Comparison of ENCODE assay signal across 15 mouse cellular contexts in genomic region chr8:47026841-47027490, GRCm38 (mm10). TPM values are rescaled to one million over a fixed set of nuclear protein-coding genes. Genes with fewer than 3 reads are reported as not detected.
"Had no signal": no experiment of that assay in that cellular context is flagged by ENCODE, and none has a peak within 500 bp of the region (broad histone marks: within the 10 kb centered on the region; RNA-seq: fewer than 3 reads in every experiment).

No protein-coding gene starts in this region.

- H3K9ac ChIP-seq: limb, embryonic 15.5 days; liver, embryonic 12.5 days; lung, embryonic 14.5 days; midbrain, embryonic 12.5 days; neural tube, embryonic 13.5 days; stomach, embryonic 15.5 days had no signal

- H3K27me3 ChIP-seq: liver, embryonic 12.5 days; neural tube, embryonic 13.5 days; stomach, embryonic 15.5 days had no signal

- H3K4me1 ChIP-seq: limb, embryonic 15.5 days; liver, embryonic 12.5 days; stomach, embryonic 15.5 days had no signal

- H3K4me2 ChIP-seq: limb, embryonic 15.5 days; liver, embryonic 12.5 days; lung, embryonic 14.5 days; midbrain, embryonic 12.5 days; neural tube, embryonic 13.5 days; stomach, embryonic 15.5 days had no signal

- H3K4me3 ChIP-seq: left cerebral cortex, adult 2 months; limb, embryonic 15.5 days; liver, embryonic 12.5 days; midbrain, embryonic 12.5 days; neural tube, embryonic 13.5 days; stomach, embryonic 15.5 days had no signal

- H3K36me3 ChIP-seq: limb, embryonic 15.5 days; liver, embryonic 12.5 days; midbrain, embryonic 12.5 days; neural tube, embryonic 13.5 days; stomach, embryonic 15.5 days had no signal

- H3K27ac ChIP-seq: left cerebral cortex, adult 2 months; limb, embryonic 15.5 days; liver, embryonic 12.5 days; midbrain, embryonic 12.5 days; neural tube, embryonic 13.5 days; stomach, embryonic 15.5 days had no signal

- DNase-seq: kidney, postnatal 25 days; lung, embryonic 14.5 days; lung, postnatal 10 days; lung, postnatal 4 days; right cerebral cortex, postnatal 14 days; thymus, adult 2 months; thymus, postnatal 25 days had no signal

- ATAC-seq: liver, embryonic 12.5 days; midbrain, embryonic 16.5 days had no signal

- H3K9me3 ChIP-seq: limb, embryonic 15.5 days; liver, embryonic 12.5 days; midbrain, embryonic 12.5 days; neural tube, embryonic 13.5 days; stomach, embryonic 15.5 days had no signal

RNA-seq across cellular contexts. Expression of gene Enpp6, which starts 40.3 kb away (rescaled TPM):
- total RNA-seq: megakaryocyte, adult 5-6 weeks had no signal
